Mouse (Mus musculus) G1E (cell line): ENCODE data around the gene 1700067K01Rik.

Experiments
- CTCF ChIP-seq: IDR thresholded peaks from 2 replicates; pipeline ENCODE4 v1.5.1; 2012; ENCODE audit warnings: low read depth, low read length, inconsistent platforms, mixed read lengths
- GATA1 ChIP-seq: IDR thresholded peaks from 2 replicates; pipeline ENCODE4 v1.6.1; 2012; ENCODE audit warnings: borderline replicate concordance, low read length, inconsistent platforms, mixed read lengths
- TAL1 ChIP-seq: conservative IDR thresholded peaks from 2 replicates; pipeline ENCODE4 v1.6.1; 2012; ENCODE audit warnings: low read depth, low read length, inconsistent platforms, mixed read lengths

GRCm38 (mm10) chr8:83981533-83981932 lies 19.8 kb upstream of the 1700067K01Rik start:
- no peak for TF ChIP-seq GATA1
- TF ChIP-seq CTCF, result no peak
- TF ChIP-seq TAL1, result no peak
